Mouse (Mus musculus): Measurements from ENCODE around the gene Zfp865. TPM values are rescaled to one million over a fixed set of nuclear protein-coding genes. Genes with fewer than 3 reads are reported as not detected.
A peak's percentile ranks its signal among the peaks of the same experiment; 100 is the strongest.

Gene Zfp865
- polyA plus RNA-seq, 1 experiment from 2014 or later = 33.9 TPM

GRCm38 (mm10) chr7:5030554-5031275 is 10.5 kb downstream of the Zfp865 start:
- no peak for DNase-seq (ENCODE audit: low read depth, low spot score)
- no peak for TF ChIP-seq CTCF (IDR thresholded peaks at IDR 0.05)
- ATAC-seq = no peak
- CTCF ChIA-PET = no interaction called here
- POLR2A ChIA-PET = no interaction called here
- no peaks in the 10 kb centered on the region for H3K27me3 ChIP-seq
- in situ Hi-C loops (cut with MboI; ENCODE audit: low pct_unique_long_range_greater_than_20kb) = no loop called here

DNA sequence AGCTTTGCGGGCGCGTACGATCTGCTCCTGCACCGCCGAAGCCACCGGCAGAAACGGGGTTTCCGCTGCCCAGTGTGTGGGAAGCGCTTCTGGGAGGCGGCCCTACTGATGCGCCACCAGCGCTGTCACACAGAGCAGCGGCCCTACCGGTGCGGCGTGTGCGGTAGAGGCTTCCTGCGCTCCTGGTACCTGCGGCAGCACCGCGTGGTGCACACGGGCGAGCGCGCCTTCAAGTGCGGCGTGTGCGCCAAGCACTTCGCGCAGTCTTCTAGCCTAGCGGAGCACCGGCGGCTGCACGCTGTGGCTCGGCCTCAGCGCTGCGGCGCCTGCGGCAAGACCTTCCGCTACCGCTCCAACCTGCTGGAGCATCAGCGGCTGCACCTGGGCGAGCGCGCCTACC is 11.3 kb downstream of the Zfp865 start:
- in situ Hi-C loops (cut with MboI; ENCODE audit: low pct_unique_long_range_greater_than_20kb) = no loop called here
- no peak for TF ChIP-seq CTCF (IDR thresholded peaks at IDR 0.05)
- POLR2A ChIA-PET = no interaction called here
- ATAC-seq (no peak), DNase-seq (ENCODE audit: low read depth, low spot score) (no peak)
- CTCF ChIA-PET = no interaction called here
- H3K27me3 ChIP-seq = no peaks in the 10 kb centered on the region

DNA sequence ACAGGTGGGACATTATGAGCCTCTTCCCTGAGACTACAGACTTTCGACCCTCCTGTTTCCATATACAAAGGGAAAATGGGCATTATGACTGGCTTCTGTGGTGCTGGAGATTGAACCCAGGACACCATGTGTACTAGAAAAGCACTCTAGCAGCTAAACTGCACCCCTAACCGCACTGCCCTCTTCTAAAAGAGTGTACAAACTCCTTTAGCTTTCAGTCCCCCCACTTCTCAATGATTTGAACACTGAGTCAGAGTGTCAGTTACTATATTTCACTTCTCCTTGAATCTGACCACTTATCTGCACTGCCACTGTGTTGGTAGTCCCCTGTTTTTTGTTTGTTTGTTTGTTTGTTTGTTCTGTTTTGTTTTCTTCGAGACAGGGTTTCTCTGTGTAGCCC is 13.6 kb downstream of the Zfp865 start, which contains the start of gene 4632433K11Rik:
TSS of gene 4632433K11Rik (plus strand) at position 301 of the 400 bp plus-strand sequence.
- H3K27me3 ChIP-seq = no peaks in the 10 kb centered on the region
- in situ Hi-C loops (cut with MboI; ENCODE audit: low pct_unique_long_range_greater_than_20kb) = no loop called here
- ChIA-PET POLR2A (interaction anchor here (1.1 kb wide), 1 partner anchor 13 kb away, joined by 3 read pairs; the partner anchor contains the start of genes Ccdc106 and Zfp865), CTCF (interaction anchor here (1.1 kb wide), 1 partner anchor 18 kb away, joined by 3 read pairs; the partner anchor contains the start of gene Zfp580)
- DNase-seq (ENCODE audit: low read depth, low spot score) = no peak
- no peak for ATAC-seq
- no peak for TF ChIP-seq CTCF (IDR thresholded peaks at IDR 0.05)

DNA sequence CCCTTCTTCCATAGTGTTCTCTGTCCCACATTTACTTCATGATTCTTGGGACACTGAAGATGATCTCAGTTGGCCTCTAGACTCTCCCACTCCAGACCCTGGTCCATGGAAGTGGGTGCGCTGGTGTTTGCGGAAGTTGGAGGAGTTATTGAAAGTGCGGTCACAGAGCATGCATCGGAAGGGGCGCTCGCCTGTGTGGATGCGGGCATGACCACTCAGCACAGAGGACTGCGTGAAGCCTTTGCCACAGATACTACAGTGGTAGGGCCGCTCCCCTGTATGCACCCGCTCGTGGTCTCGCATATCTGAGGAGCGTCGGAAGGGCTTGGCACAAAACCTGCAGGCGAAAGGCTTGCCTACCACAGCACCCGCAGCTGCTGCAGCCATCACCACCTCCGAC is 15.5 kb downstream of the Zfp865 start:
- ChIA-PET CTCF (no interaction called here), POLR2A (no interaction called here)
- DNase-seq (ENCODE audit: low read depth, low spot score) = no peak
- no peak for TF ChIP-seq CTCF (IDR thresholded peaks at IDR 0.05)
- in situ Hi-C loops (cut with MboI; ENCODE audit: low pct_unique_long_range_greater_than_20kb) = no loop called here
- H3K27me3 ChIP-seq = no peaks in the 10 kb centered on the region
- ATAC-seq = no peak

- ChIA-PET CTCF (no interaction called here), POLR2A (no interaction called here)
- TF ChIP-seq CTCF (IDR thresholded peaks at IDR 0.05) = no peak
- DNase-seq (ENCODE audit: low read depth, low spot score) (no peak), ATAC-seq (no peak)
- in situ Hi-C loops (cut with MboI; ENCODE audit: low pct_unique_long_range_greater_than_20kb) = no loop called here
- no peaks in the 10 kb centered on the region for H3K27me3 ChIP-seq
These were observed 16.0 kb downstream of the Zfp865 start for GRCm38 (mm10) chr7:5036136-5036535.

DNA sequence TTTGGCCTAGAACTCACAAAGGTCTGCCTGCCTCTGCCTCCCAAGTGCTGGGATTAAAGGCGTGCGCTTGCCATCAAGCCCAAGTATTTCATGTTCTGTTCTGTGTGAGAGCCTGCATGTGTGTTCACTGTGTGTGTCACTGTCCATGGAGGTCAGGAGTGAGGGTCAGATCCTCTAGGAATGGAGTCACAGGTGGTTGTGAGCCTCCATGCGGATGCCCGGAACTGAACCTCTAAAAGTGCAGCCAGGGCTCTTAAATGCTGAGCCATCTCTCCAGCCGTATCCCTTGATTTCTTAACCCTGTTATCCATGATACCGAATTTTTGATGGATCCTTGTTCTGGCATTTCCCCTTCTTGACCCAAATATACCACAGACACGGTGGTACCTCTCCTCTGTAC is 16.9 kb downstream of the Zfp865 start:
- ChIA-PET CTCF (no interaction called here), POLR2A (interaction anchor here (1.9 kb wide), 1 partner anchor 17 kb away, joined by 15 read pairs; the partner anchor contains the start of genes Ccdc106 and Zfp865)
- in situ Hi-C loops (cut with MboI; ENCODE audit: low pct_unique_long_range_greater_than_20kb) = no loop called here
- no peak for TF ChIP-seq CTCF (IDR thresholded peaks at IDR 0.05)
- ATAC-seq (no peak), DNase-seq (ENCODE audit: low read depth, low spot score) (no peak)
- no peaks in the 10 kb centered on the region for H3K27me3 ChIP-seq

GRCm38 (mm10) chr7:5037467-5037866 is 17.3 kb downstream of the Zfp865 start:
- H3K27me3 ChIP-seq = no peaks in the 10 kb centered on the region
- no peak for ATAC-seq
- in situ Hi-C loops (cut with MboI; ENCODE audit: low pct_unique_long_range_greater_than_20kb) = no loop called here
- ChIA-PET POLR2A (interaction anchor here (1.3 to 1.9 kb wide), 3 partner anchors 12 to 21 kb away, joined by 3 to 15 read pairs (median 5); partner anchors contain the start of genes Ccdc106 and Zfp865), CTCF (interaction anchor here (0.7 kb wide), 1 partner anchor 21 kb away, joined by 3 read pairs; no protein-coding TSS in a partner anchor)
- no peak for TF ChIP-seq CTCF (IDR thresholded peaks at IDR 0.05)
- DNase-seq (ENCODE audit: low read depth, low spot score) = no peak

- POLR2A ChIA-PET = interaction anchor here (0.8 to 3.4 kb wide), 6 partner anchors 11 to 22 kb away, joined by 3 to 15 read pairs (median 4); partner anchors contain the start of genes Ccdc106, Zfp580 and Zfp865
- CTCF ChIA-PET = interaction anchor here (0.7 kb wide), 1 partner anchor 22 kb away, joined by 3 read pairs; no protein-coding TSS in a partner anchor
- in situ Hi-C loops (cut with MboI; ENCODE audit: low pct_unique_long_range_greater_than_20kb) = no loop called here
- DNase-seq (ENCODE audit: low read depth, low spot score) = no peak
- peak; percentile 97 for ATAC-seq
- no peak for TF ChIP-seq CTCF (IDR thresholded peaks at IDR 0.05)
- H3K27me3 ChIP-seq = no peaks in the 10 kb centered on the region
These were observed 18.0 kb downstream of the Zfp865 start, which contains the start of gene Zfp784 for GRCm38 (mm10) chr7:5038109-5038732. TSS of gene Zfp784 (minus strand) at chr7:5038446.

DNA sequence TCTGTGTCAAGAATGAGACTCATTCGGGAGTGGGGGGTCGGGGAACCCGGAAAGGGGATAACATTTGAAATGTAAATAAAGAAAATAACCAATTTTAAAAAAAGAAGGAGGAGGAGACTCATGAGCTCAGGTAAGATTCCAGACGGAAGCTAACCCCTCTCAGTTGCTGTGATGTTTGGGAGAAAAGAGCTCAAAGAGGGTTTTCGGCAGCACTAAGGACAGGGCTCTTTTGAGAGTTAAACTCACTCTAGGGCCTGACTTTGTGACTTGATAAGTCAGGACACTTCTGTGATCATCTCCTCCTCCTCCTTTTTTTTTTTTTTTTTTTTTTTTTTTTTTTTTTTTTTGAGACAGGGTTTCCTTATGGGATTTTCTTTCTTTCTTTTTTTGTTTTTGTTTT is 18.8 kb downstream of the Zfp865 start:
- CTCF ChIA-PET = no interaction called here
- no peak for ATAC-seq

GRCm38 (mm10) chr7:5044981-5045380 is 24.8 kb downstream of the Zfp865 start:
- POLR2A ChIA-PET = no interaction called here
- CTCF ChIA-PET = interaction anchor here (1.0 kb wide), 1 partner anchor 11 kb away, joined by 3 read pairs; no protein-coding TSS in a partner anchor
- DNase-seq (ENCODE audit: low read depth, low spot score) (no peak), ATAC-seq (no peak)
- H3K27me3 ChIP-seq = no peaks in the 10 kb centered on the region
- TF ChIP-seq CTCF (IDR thresholded peaks at IDR 0.05) = no peak
- in situ Hi-C loops (cut with MboI; ENCODE audit: low pct_unique_long_range_greater_than_20kb) = loop anchor here (5.0 kb wide), 1 partner anchor 103 kb away; no protein-coding TSS in a partner anchor

More for the DNA sequence above, 18.8 kb downstream of the Zfp865 start:
- TF ChIP-seq CTCF (IDR thresholded peaks at IDR 0.05) = no peak
- H3K27me3 ChIP-seq = no peaks in the 10 kb centered on the region
- in situ Hi-C loops (cut with MboI; ENCODE audit: low pct_unique_long_range_greater_than_20kb) = no loop called here
- no peak for DNase-seq (ENCODE audit: low read depth, low spot score)
- POLR2A ChIA-PET = interaction anchor here (1.5 to 3.4 kb wide), 3 partner anchors 12 to 23 kb away, joined by 5 to 15 read pairs (median 10); partner anchors contain the start of genes Ccdc106, Zfp580 and Zfp865

Measured in Patski (cell line).